22 mouse cellular contexts compared by ENCODE assay signal in genomic region chr2:102714320-102714719, GRCm38 (mm10). TPM values are rescaled to one million over a fixed set of nuclear protein-coding genes. Genes with fewer than 3 reads are reported as not detected.
"Had no signal": no experiment of that assay in that cellular context is flagged by ENCODE, and none has a peak within 500 bp of the region (broad histone marks: within the 10 kb centered on the region; RNA-seq: fewer than 3 reads in every experiment).

No protein-coding gene starts in this region.

- H3K4me2 ChIP-seq: lung, embryonic 14.5 days; midbrain, embryonic 12.5 days; neural tube, embryonic 13.5 days; neural tube, embryonic 15.5 days; stomach, embryonic 15.5 days had no signal

- DNase-seq: lung, adult 18-20 months; lung, embryonic 14.5 days; lung, postnatal 10 days; lung, postnatal 4 days; midbrain, embryonic 14.5 days; retina, postnatal 1 day; right cerebral cortex, adult 18-20 months; right cerebral cortex, postnatal 25 days; right cerebral cortex, postnatal 4 days; thymus, adult 2 months; thymus, postnatal 25 days had no signal

- H3K9me3 ChIP-seq: megakaryocyte, embryonic 14.5 days; midbrain, embryonic 10.5 days; midbrain, embryonic 12.5 days; neural tube, embryonic 13.5 days; neural tube, embryonic 15.5 days; stomach, embryonic 15.5 days had no signal

- ATAC-seq: midbrain, embryonic 16.5 days had no signal

- H3K27me3 ChIP-seq: midbrain, embryonic 12.5 days; neural tube, embryonic 13.5 days; neural tube, embryonic 15.5 days; stomach, embryonic 15.5 days had no signal

- H3K36me3 ChIP-seq: midbrain, embryonic 10.5 days; midbrain, embryonic 12.5 days; neural tube, embryonic 13.5 days; neural tube, embryonic 15.5 days; stomach, embryonic 15.5 days had no signal

- H3K9ac ChIP-seq: liver, embryonic 14.5 days; lung, embryonic 14.5 days; midbrain, embryonic 12.5 days; neural tube, embryonic 13.5 days; neural tube, embryonic 15.5 days; stomach, embryonic 15.5 days had no signal

- H3K4me3 ChIP-seq: megakaryocyte, embryonic 14.5 days; midbrain, embryonic 10.5 days; midbrain, embryonic 12.5 days; myocyte; neural tube, embryonic 13.5 days; neural tube, embryonic 15.5 days; stomach, embryonic 15.5 days had no signal

- H3K27ac ChIP-seq: liver, embryonic 14.5 days; midbrain, embryonic 10.5 days; midbrain, embryonic 12.5 days; neural tube, embryonic 13.5 days; neural tube, embryonic 15.5 days; stomach, embryonic 15.5 days; stomach, postnatal 0 days had no signal

- H3K4me1 ChIP-seq: midbrain, embryonic 10.5 days; midbrain, embryonic 12.5 days; neural tube, embryonic 13.5 days; neural tube, embryonic 15.5 days; stomach, embryonic 15.5 days had no signal

RNA-seq across cellular contexts. Expression of gene Slc1a2, which starts 55.9 kb away (rescaled TPM):
- total RNA-seq: megakaryocyte progenitor cell, adult 5-6 weeks had no signal
